Mouse (Mus musculus) heart, postnatal 25 days (tissue): ENCODE measurements around the gene Sh3rf3. TPM values are rescaled to one million over a fixed set of nuclear protein-coding genes. Genes with fewer than 3 reads are reported as not detected.

Source experiments
- DNase-seq: peaks from one replicate; pipeline ENCODE4 v3.0.0; 2022; ENCODE audit warnings: low spot score
- intact Hi-C: fragments of 180-260 bp; cut with DNase I; formaldehyde crosslinking; loops from one replicate; pipeline ENCODE4 v1.15.1; 2025
- total RNA-seq, 2 experiments: library from RNA; stranded (reverse); gene quantifications; 2 replicates each; pipeline ENCODE4 v1.2.3; 2021

Gene Sh3rf3
- under 1 TPM; 0.75 TPM for total RNA-seq

- DNase-seq = no peak
- intact Hi-C loops = loop anchor here (2.0 to 10.0 kb wide), 3 partner anchors 182 to 479 kb away; no protein-coding TSS in a partner anchor
Observed at GRCm38 (mm10) chr10:58813081-58813800, at the start of gene Sh3rf3. Gene Sh3rf3, plus strand, starts transcription at chr10:58813359.

GRCm38 (mm10) chr10:58788486-58789274 lies 24.5 kb upstream of the Sh3rf3 start:
- DNase-seq = no peak
- intact Hi-C loops = no loop called here

GRCm38 (mm10) chr10:58797555-58797954 lies 15.6 kb upstream of the Sh3rf3 start:
- intact Hi-C loops = no loop called here
- DNase-seq = no peak

GRCm38 (mm10) chr10:58798156-58798555 lies 15.0 kb upstream of the Sh3rf3 start:
- no peak for DNase-seq
- intact Hi-C loops = no loop called here

- intact Hi-C loops = no loop called here
- DNase-seq = no peak
Observed at GRCm38 (mm10) chr10:58800996-58801433, 12.1 kb upstream of the Sh3rf3 start.

GRCm38 (mm10) chr10:58802391-58802790 lies 10.8 kb upstream of the Sh3rf3 start:
- DNase-seq = no peak
- intact Hi-C loops = no loop called here

GRCm38 (mm10) chr10:58807956-58808355 lies 5.2 kb upstream of the Sh3rf3 start:
- DNase-seq = no peak
- intact Hi-C loops = no loop called here

GRCm38 (mm10) chr10:58810181-58810580 lies 3.0 kb upstream of the Sh3rf3 start:
- intact Hi-C loops = loop anchor here (5.0 to 10.0 kb wide), 2 partner anchors 185 to 482 kb away; no protein-coding TSS in a partner anchor
- DNase-seq = no peak

GRCm38 (mm10) chr10:58812210-58813080 lies 714 bp upstream of the Sh3rf3 start:
- peak; percentile 63 for DNase-seq
- intact Hi-C loops = loop anchor here (2.0 to 10.0 kb wide), 3 partner anchors 182 to 480 kb away; no protein-coding TSS in a partner anchor

- DNase-seq = no peak
- intact Hi-C loops = loop anchor here (2.0 to 10.0 kb wide), 3 partner anchors 181 to 479 kb away; no protein-coding TSS in a partner anchor
Observed at GRCm38 (mm10) chr10:58813801-58814191, 637 bp downstream of the Sh3rf3 start.

GRCm38 (mm10) chr10:58814486-58814885 lies 1.3 kb downstream of the Sh3rf3 start:
- no peak for DNase-seq
- intact Hi-C loops = loop anchor here (5.0 to 10.0 kb wide), 2 partner anchors 180 to 478 kb away; no protein-coding TSS in a partner anchor

GRCm38 (mm10) chr10:58824016-58824568 lies 10.9 kb downstream of the Sh3rf3 start:
- no peak for DNase-seq
- intact Hi-C loops = no loop called here

- no peak for DNase-seq
- intact Hi-C loops = no loop called here
Observed at GRCm38 (mm10) chr10:58829251-58830111, 16.3 kb downstream of the Sh3rf3 start.

- no peak for DNase-seq
- intact Hi-C loops = no loop called here
Observed at GRCm38 (mm10) chr10:58833146-58833545, 20.0 kb downstream of the Sh3rf3 start.

- intact Hi-C loops = no loop called here
- DNase-seq = no peak
Observed at GRCm38 (mm10) chr10:58833741-58834178, 20.6 kb downstream of the Sh3rf3 start.

GRCm38 (mm10) chr10:58836391-58836790 lies 23.2 kb downstream of the Sh3rf3 start:
- intact Hi-C loops = no loop called here
- no peak for DNase-seq

GRCm38 (mm10) chr10:58837504-58837903 lies 24.3 kb downstream of the Sh3rf3 start:
- no peak for DNase-seq
- intact Hi-C loops = no loop called here

- intact Hi-C loops = no loop called here
Observed at GRCm38 (mm10) chr10:58841945-58842344, 28.8 kb downstream of the Sh3rf3 start.

GRCm38 (mm10) chr10:58843100-58843499 lies 29.9 kb downstream of the Sh3rf3 start:
- no peak for DNase-seq

More at GRCm38 (mm10) chr10:58841945-58842344, 28.8 kb downstream of the Sh3rf3 start:
- no peak for DNase-seq

More at GRCm38 (mm10) chr10:58843100-58843499, 29.9 kb downstream of the Sh3rf3 start:
- intact Hi-C loops = no loop called here
